Mouse (Mus musculus) gastrocnemius, postnatal 4 days (tissue): ENCODE results near the gene Selenok. TPM values are rescaled to one million over a fixed set of nuclear protein-coding genes. Genes with fewer than 3 reads are reported as not detected.

Experiments used
- microRNA-seq: library from miRNA; unstranded; fragments of <30 nt; microRNA quantifications from one replicate; pipeline ENCODE4 v1.2.0, GENCODE M21; 2021
- total RNA-seq, 2 experiments: library from RNA; stranded (reverse); gene quantifications; 2 replicates each; pipeline ENCODE4 v1.2.3; 2021

Selenok gene
- total RNA-seq, 2 experiments from 2014 or later, result 64.8 to 70.6 TPM

Small RNAs within 50 kb of the gene (microRNA-seq; reads per million reads assigned to microRNA genes)
- not detected for gene Mir6947

Other genes with a start within 250 kb of the Selenok start
- 1 to 10 TPM; 1.9 to 2.1 TPM for gene Cacna2d3, start 246.4 kb upstream of the Selenok start, total RNA-seq
- 10 to 100 TPM; 40.1 to 46.9 TPM for gene Actr8, start 10.0 kb downstream of the Selenok start, total RNA-seq
- gene Il17rb, start 40.6 kb downstream of the Selenok start, total RNA-seq, result under 1 TPM in 1 of 2 experiments, not detected in 1; 0.12 TPM
- gene Chdh, start 40.7 kb downstream of the Selenok start, total RNA-seq, result under 1 TPM; 0.32 to 0.54 TPM